Mouse (Mus musculus): ENCODE data around the gene Pla2g2e. TPM values are rescaled to one million over a fixed set of nuclear protein-coding genes. Genes with fewer than 3 reads are reported as not detected.
"Not testable (repeated sequence)": the region's sequence is repeated elsewhere in the genome, so short reads cannot be mapped to it uniquely, and the experiment has no call there.

Pla2g2e gene
- polyA plus RNA-seq, 1 experiment from 2014 or later: 0.76 TPM

- Histone ChIP-seq H3K27ac (ENCODE audit: low read depth, low read length) (no peak overlapping the region), H3K9ac (ENCODE audit: low read depth, low read length) (no peak overlapping the region), H3K9me3 (ENCODE audit: control insufficient read depth, low read length) (no peaks in the 10 kb centered on the region), H3K4me1 (ENCODE audit: control insufficient read depth, insufficient read depth, low read length) (no peaks in the 10 kb centered on the region), H3K4me2 (replicated peaks; ENCODE audit: low read depth, low read length) (no peak overlapping the region), H3K4me3 (ENCODE audit: low read length) (no peak overlapping the region), H3K27me3 (ENCODE audit: control insufficient read depth, insufficient read depth, low read length) (no peaks in the 10 kb centered on the region), H3K36me3 (ENCODE audit: control insufficient read depth, insufficient read depth, low read length) (peaks cover 39% of the 10 kb centered on the region)
- 64% methylated on average over 6 of the region's 6 CpGs for WGBS
- no peak for ATAC-seq (ENCODE audit: low FRiP score, low TSS enrichment)
Observed at GRCm38 (mm10) chr4:138892655-138893054, 14.9 kb downstream of the Pla2g2e start.

- not testable (repeated sequence) for H3K4me1 ChIP-seq (ENCODE audit: control insufficient read depth, insufficient read depth, low read length); H3K9ac ChIP-seq (ENCODE audit: low read depth, low read length); H3K27ac ChIP-seq (ENCODE audit: low read depth, low read length); ATAC-seq (ENCODE audit: low FRiP score, low TSS enrichment); H3K4me2 ChIP-seq (replicated peaks; ENCODE audit: low read depth, low read length); H3K27me3 ChIP-seq (ENCODE audit: control insufficient read depth, insufficient read depth, low read length); H3K4me3 ChIP-seq (ENCODE audit: low read length); H3K9me3 ChIP-seq (ENCODE audit: control insufficient read depth, low read length)
- whole genome bisulfite sequencing: 88% methylated on average over 11 of the region's 11 CpGs
- peaks cover 50% of the 10 kb centered on the region for H3K36me3 ChIP-seq (ENCODE audit: control insufficient read depth, insufficient read depth, low read length)
Observed at GRCm38 (mm10) chr4:138893789-138894188, 16.0 kb downstream of the Pla2g2e start.

- ATAC-seq (ENCODE audit: low FRiP score, low TSS enrichment): no peak
- no peaks in the 10 kb centered on the region for H3K9me3 ChIP-seq (ENCODE audit: control insufficient read depth, low read length)
- 74% methylated on average over 7 of the region's 7 CpGs for WGBS
Observed at GRCm38 (mm10) chr4:138899361-138899760, 21.6 kb downstream of the Pla2g2e start.

GRCm38 (mm10) chr4:138905624-138906337 is 28.0 kb downstream of the Pla2g2e start:
- H3K4me2 ChIP-seq (replicated peaks; ENCODE audit: low read depth, low read length): no peak overlapping the region
- no peak overlapping the region for H3K4me3 ChIP-seq (ENCODE audit: low read length)
- no peak overlapping the region for H3K9ac ChIP-seq (ENCODE audit: low read depth, low read length)
- peaks cover 55% of the 10 kb centered on the region for H3K36me3 ChIP-seq (ENCODE audit: control insufficient read depth, insufficient read depth, low read length)
- no peaks in the 10 kb centered on the region for H3K9me3 ChIP-seq (ENCODE audit: control insufficient read depth, low read length)
- no peak for ATAC-seq (ENCODE audit: low FRiP score, low TSS enrichment)
- no peaks in the 10 kb centered on the region for H3K27me3 ChIP-seq (ENCODE audit: control insufficient read depth, insufficient read depth, low read length)
- no peak overlapping the region for H3K27ac ChIP-seq (ENCODE audit: low read depth, low read length)
- no peaks in the 10 kb centered on the region for H3K4me1 ChIP-seq (ENCODE audit: control insufficient read depth, insufficient read depth, low read length)
- WGBS: 98% methylated on average over 18 of the region's 18 CpGs

More at GRCm38 (mm10) chr4:138899361-138899760, 21.6 kb downstream of the Pla2g2e start:
- peaks cover 66% of the 10 kb centered on the region for H3K36me3 ChIP-seq (ENCODE audit: control insufficient read depth, insufficient read depth, low read length)
- H3K27ac ChIP-seq (ENCODE audit: low read depth, low read length): no peak overlapping the region
- H3K27me3 ChIP-seq (ENCODE audit: control insufficient read depth, insufficient read depth, low read length): no peaks in the 10 kb centered on the region
- H3K4me3 ChIP-seq (ENCODE audit: low read length): no peak overlapping the region
- no peak overlapping the region for H3K9ac ChIP-seq (ENCODE audit: low read depth, low read length)
- H3K4me1 ChIP-seq (ENCODE audit: control insufficient read depth, insufficient read depth, low read length): no peaks in the 10 kb centered on the region
- no peak overlapping the region for H3K4me2 ChIP-seq (replicated peaks; ENCODE audit: low read depth, low read length)

GRCm38 (mm10) chr4:138913141-138913787 is 35.5 kb downstream of the Pla2g2e start:
- H3K27ac ChIP-seq (ENCODE audit: low read depth, low read length): no peak overlapping the region
- peak overlapping the region; percentile 84 for H3K9ac ChIP-seq (ENCODE audit: low read depth, low read length)
- H3K36me3 ChIP-seq (ENCODE audit: control insufficient read depth, insufficient read depth, low read length): peaks cover 1% of the 10 kb centered on the region; the same call in 1 of the 2 replicates
- H3K27me3 ChIP-seq (ENCODE audit: control insufficient read depth, insufficient read depth, low read length): no peaks in the 10 kb centered on the region
- H3K4me3 ChIP-seq (ENCODE audit: low read length): peak overlapping the region; percentile 96
- no peaks in the 10 kb centered on the region for H3K9me3 ChIP-seq (ENCODE audit: control insufficient read depth, low read length)
- H3K4me2 ChIP-seq (replicated peaks; ENCODE audit: low read depth, low read length): peak overlapping the region; percentile 91
- peaks cover 8% of the 10 kb centered on the region for H3K4me1 ChIP-seq (ENCODE audit: control insufficient read depth, insufficient read depth, low read length)
- peak; percentile 53 for ATAC-seq (ENCODE audit: low FRiP score, low TSS enrichment)
- WGBS: under 1% methylated on average over 50 of the region's 52 CpGs

GRCm38 (mm10) chr4:138913797-138914196 is 36.1 kb downstream of the Pla2g2e start, which contains the start of gene Otud3:
Gene Otud3 (minus strand): TSS chr4:138913945.
- H3K27ac ChIP-seq (ENCODE audit: low read depth, low read length): no peak within 1 kb of the TSS
- H3K9me3 ChIP-seq (ENCODE audit: control insufficient read depth, low read length): no peaks in the 10 kb centered on the region
- peak within 1 kb of the TSS; percentile 91 for H3K4me2 ChIP-seq (replicated peaks; ENCODE audit: low read depth, low read length)
- ATAC-seq (ENCODE audit: low FRiP score, low TSS enrichment): peak; percentile 95
- WGBS: 1% methylated on average over 39 of the region's 39 CpGs
- H3K9ac ChIP-seq (ENCODE audit: low read depth, low read length): peak within 1 kb of the TSS; percentile 84
- H3K4me1 ChIP-seq (ENCODE audit: control insufficient read depth, insufficient read depth, low read length): peaks cover 8% of the 10 kb centered on the region
- no peaks in the 10 kb centered on the region for H3K36me3 ChIP-seq (ENCODE audit: control insufficient read depth, insufficient read depth, low read length)
- H3K4me3 ChIP-seq (ENCODE audit: low read length): peak within 1 kb of the TSS; percentile 96
- no peaks in the 10 kb centered on the region for H3K27me3 ChIP-seq (ENCODE audit: control insufficient read depth, insufficient read depth, low read length)

GRCm38 (mm10) chr4:138917282-138917681 is 39.5 kb downstream of the Pla2g2e start:
- Histone ChIP-seq H3K4me1 (ENCODE audit: control insufficient read depth, insufficient read depth, low read length) (peaks cover 12% of the 10 kb centered on the region), H3K9ac (ENCODE audit: low read depth, low read length) (no peak overlapping the region), H3K4me2 (replicated peaks; ENCODE audit: low read depth, low read length) (no peak overlapping the region), H3K27me3 (ENCODE audit: control insufficient read depth, insufficient read depth, low read length) (no peaks in the 10 kb centered on the region), H3K27ac (ENCODE audit: low read depth, low read length) (no peak overlapping the region), H3K4me3 (ENCODE audit: low read length) (no peak overlapping the region), H3K9me3 (ENCODE audit: control insufficient read depth, low read length) (no peaks in the 10 kb centered on the region), H3K36me3 (ENCODE audit: control insufficient read depth, insufficient read depth, low read length) (no peaks in the 10 kb centered on the region)
- WGBS: 85% methylated on average over 9 of the region's 9 CpGs
- ATAC-seq (ENCODE audit: low FRiP score, low TSS enrichment): no peak

GRCm38 (mm10) chr4:138921254-138922130 is 43.8 kb downstream of the Pla2g2e start:
- peaks cover 4% of the 10 kb centered on the region; the same call in 1 of the 2 replicates for H3K4me1 ChIP-seq (ENCODE audit: control insufficient read depth, insufficient read depth, low read length)
- H3K27ac ChIP-seq (ENCODE audit: low read depth, low read length): no peak overlapping the region
- H3K4me3 ChIP-seq (ENCODE audit: low read length): no peak overlapping the region; the same call in 1 of the 2 replicates
- H3K27me3 ChIP-seq (ENCODE audit: control insufficient read depth, insufficient read depth, low read length): no peaks in the 10 kb centered on the region
- WGBS: 42% methylated on average over 20 of the region's 20 CpGs
- H3K9me3 ChIP-seq (ENCODE audit: control insufficient read depth, low read length): no peaks in the 10 kb centered on the region
- H3K36me3 ChIP-seq (ENCODE audit: control insufficient read depth, insufficient read depth, low read length): no peaks in the 10 kb centered on the region
- peak overlapping the region; percentile 31 for H3K4me2 ChIP-seq (replicated peaks; ENCODE audit: low read depth, low read length)
- no peak for ATAC-seq (ENCODE audit: low FRiP score, low TSS enrichment)
- no peak overlapping the region for H3K9ac ChIP-seq (ENCODE audit: low read depth, low read length)

Measured in kidney, embryonic 14.5 days (tissue).